Mouse (Mus musculus) thymus, adult 2 months (tissue): ENCODE data around the gene H2-Aa. TPM values are rescaled to one million over a fixed set of nuclear protein-coding genes. Genes with fewer than 3 reads are reported as not detected.

ENCODE experiments used
- DNase-seq: peaks from one replicate; pipeline ENCODE4 v3.0.0; 2021
- H3K27ac ChIP-seq: fragments of 200-500 bp; 2 replicates; pipeline ENCODE4 v1.5.1; 2012; ENCODE audit warnings: low read length, control low read depth; ENCODE audit not compliant: control insufficient read depth, insufficient read depth
- H3K27me3 ChIP-seq: fragments of 200-500 bp; 2 replicates; pipeline ENCODE4 v1.6.1; 2012; ENCODE audit warnings: mild to moderate bottlenecking, low read length, moderate library complexity, mixed read lengths; ENCODE audit not compliant: control insufficient read depth, insufficient read depth
- H3K36me3 ChIP-seq: fragments of 200-500 bp; 2 replicates; pipeline ENCODE4 v1.6.1; 2012; ENCODE audit warnings: mild to moderate bottlenecking, low read length, moderate library complexity; ENCODE audit not compliant: control insufficient read depth, insufficient read depth
- H3K4me1 ChIP-seq: fragments of 200-500 bp; replicated peaks from 2 replicates; pipeline ENCODE4 v1.6.1; 2012; ENCODE audit warnings: low read length; ENCODE audit not compliant: control insufficient read depth, insufficient read depth
- H3K4me3 ChIP-seq: fragments of 200-500 bp; 2 replicates; pipeline ENCODE4 v1.5.1; 2012; ENCODE audit warnings: mild to moderate bottlenecking, low read length, control low read depth, moderate library complexity; ENCODE audit not compliant: control insufficient read depth, insufficient read depth
- CTCF ChIP-seq: fragments of 200-500 bp; IDR thresholded peaks from 2 replicates; pipeline ENCODE4 v1.5.1; 2012; ENCODE audit warnings: mild to moderate bottlenecking, control low read depth, low read length, moderate library complexity, borderline replicate concordance; ENCODE audit not compliant: control insufficient read depth, poor library complexity, insufficient read depth; ENCODE audit errors: extremely low read depth
- POLR2A ChIP-seq: fragments of 200-500 bp; IDR thresholded peaks from 2 replicates; pipeline ENCODE4 v1.6.1; 2012; ENCODE audit warnings: mild to moderate bottlenecking, low read length, control low read depth, moderate library complexity; ENCODE audit not compliant: control insufficient read depth, poor library complexity, insufficient read depth; ENCODE audit errors: extremely low read depth
- WGBS: fragments of 180-500 bp; shearing (Covaris S2); methylation state at CpG from one replicate; pipeline ENCODE4 v1.1.7; 2018; 5-methylcytosine and 5-hydroxymethylcytosine counted together
- polyA plus RNA-seq: library from polyadenylated mRNA; depleted of rRNA; stranded (reverse); fragments of >200 nt; gene quantifications from 2 replicates; pipeline ENCODE4 v1.2.3, GENCODE M21; 2012; rRNA removed

Gene H2-Aa
- polyA plus RNA-seq, 1 experiment = 1,363 TPM

GRCm38 (mm10) chr17:34236691-34237090, 50.9 kb downstream of the H2-Aa start:
- no peak overlapping the region for H3K27ac ChIP-seq
- H3K27me3 ChIP-seq = no peaks in the 10 kb centered on the region
- no peak for DNase-seq
- WGBS = 98% methylated on average over 5 of the region's 5 CpGs
- H3K4me3 ChIP-seq = no peak overlapping the region
- no peaks in the 10 kb centered on the region for H3K36me3 ChIP-seq
- peaks cover 15% of the 10 kb centered on the region for H3K4me1 ChIP-seq
- TF ChIP-seq POLR2A (no peak), CTCF (no peak)

GRCm38 (mm10) chr17:34234926-34235325, 52.7 kb downstream of the H2-Aa start:
- WGBS = under 1% methylated on average over 9 of the region's 9 CpGs
- Histone ChIP-seq H3K27ac (no peak overlapping the region), H3K4me3 (no peak overlapping the region), H3K4me1 (peaks cover 11% of the 10 kb centered on the region), H3K36me3 (no peaks in the 10 kb centered on the region), H3K27me3 (no peaks in the 10 kb centered on the region)
- TF ChIP-seq POLR2A (no peak), CTCF (peak; percentile 82; the same call in 1 of the 2 replicates)
- peak; percentile 88 for DNase-seq

Other genes with a start within 250 kb of the H2-Aa start
- 8.5 and 11.8 TPM in 2 replicates for gene Col11a2, start 248.4 kb downstream of the H2-Aa start, polyA plus RNA-seq
- 122 and 154 TPM in 2 replicates for gene H2-Oa, start 195.5 kb downstream of the H2-Aa start, polyA plus RNA-seq
- 141 and 177 TPM in 2 replicates for gene H2-DMa, start 168.3 kb downstream of the H2-Aa start, polyA plus RNA-seq
- 236 and 257 TPM in 2 replicates for gene Brd2, start 165.2 kb downstream of the H2-Aa start, polyA plus RNA-seq
- gene H2-DMb2, start 144.5 kb downstream of the H2-Aa start, polyA plus RNA-seq = 119 and 123 TPM in 2 replicates
- gene H2-DMb1, start 134.8 kb downstream of the H2-Aa start, polyA plus RNA-seq = 130 and 197 TPM in 2 replicates
- 197 and 202 TPM in 2 replicates for gene Tap1, start 100.3 kb downstream of the H2-Aa start, polyA plus RNA-seq
- gene Psmb9, start 100.1 kb downstream of the H2-Aa start, polyA plus RNA-seq = 288 and 334 TPM in 2 replicates
- 656 and 705 TPM in 2 replicates for gene Psmb8, start 90.1 kb downstream of the H2-Aa start, polyA plus RNA-seq
- gene Tap2, start 84.3 kb downstream of the H2-Aa start, polyA plus RNA-seq = 231 and 232 TPM in 2 replicates
- 30.1 and 37.5 TPM in 2 replicates for gene H2-Ob, start 48.9 kb downstream of the H2-Aa start, polyA plus RNA-seq
- gene H2-Ab1, start 30.1 kb downstream of the H2-Aa start, polyA plus RNA-seq = 2,799 and 4,004 TPM in 2 replicates
- gene H2-Eb1, start 18.0 kb upstream of the H2-Aa start, polyA plus RNA-seq = 492 and 666 TPM in 2 replicates
- 7.6 and 10.0 TPM in 2 replicates for gene H2-Eb2, start 37.8 kb upstream of the H2-Aa start, polyA plus RNA-seq
- gene Btnl2, start 67.0 kb upstream of the H2-Aa start, polyA plus RNA-seq = 1.3 and 1.4 TPM in 2 replicates
- gene Btnl1, start 89.3 kb upstream of the H2-Aa start, polyA plus RNA-seq = 0.54 and 0.83 TPM in 2 replicates
- 1.2 and 1.4 TPM in 2 replicates for gene BC051142, start 111.0 kb upstream of the H2-Aa start, polyA plus RNA-seq
- gene Btnl4, start 189.5 kb upstream of the H2-Aa start, polyA plus RNA-seq = 0.63 and 1.2 TPM in 2 replicates
- gene Btnl6, start 229.5 kb upstream of the H2-Aa start, polyA plus RNA-seq = 0.53 and 0.68 TPM in 2 replicates